Mouse (Mus musculus) testis, adult 2 months (tissue): ENCODE measurements around the gene Ifna16.

Source experiments
- CTCF ChIP-seq: fragments of 200-500 bp; IDR thresholded peaks from 2 replicates; pipeline ENCODE4 v1.5.1; 2012; ENCODE audit warnings: low read depth, mild to moderate bottlenecking, inconsistent platforms, low read length, moderate library complexity; ENCODE audit not compliant: control insufficient read depth, insufficient read depth, insufficient replicate concordance
- POLR2A ChIP-seq: fragments of 200-500 bp; IDR thresholded peaks from 2 replicates; pipeline ENCODE4 v1.6.1; 2012; ENCODE audit warnings: low read depth, mild to moderate bottlenecking, inconsistent platforms, low read length, moderate library complexity; ENCODE audit not compliant: control insufficient read depth

GRCm38 (mm10) chr4:88707128-88707826, 30.6 kb upstream of the Ifna16 start:
- TF ChIP-seq POLR2A (no peak), CTCF (no peak)
